Mouse (Mus musculus) CH12.LX (cell line): ENCODE data around the gene Srms.

ENCODE experiments used
- CTCF ChIP-seq, 2 experiments: IDR thresholded peaks in 1 of 2; conservative IDR thresholded peaks in 1 of 2; 2 replicates each; pipeline ENCODE4 v1.5.1; 2011 to 2012; ENCODE audit warnings: low read depth in 2 of 2, low read length in 2 of 2, improper control_type of control experiment in 1 of 2, inconsistent platforms in 1 of 2, mild to moderate bottlenecking in 1 of 2, moderate library complexity in 1 of 2
- E2F4 ChIP-seq: IDR thresholded peaks from 2 replicates; pipeline ENCODE4 v1.6.1; 2011; ENCODE audit warnings: low read depth, low read length, improper control_type of control experiment; ENCODE audit not compliant: insufficient replicate concordance
- MXI1 ChIP-seq: IDR thresholded peaks from 2 replicates; pipeline ENCODE4 v1.6.1; 2011; ENCODE audit warnings: mild to moderate bottlenecking, low read depth, low read length, improper control_type of control experiment
- ZKSCAN1 ChIP-seq: IDR thresholded peaks from 2 replicates; pipeline ENCODE4 v1.6.1; 2012; ENCODE audit warnings: low read depth, inconsistent platforms, low read length, improper control_type of control experiment, borderline replicate concordance
- ZNF384 ChIP-seq: IDR thresholded peaks from 2 replicates; pipeline ENCODE4 v1.6.1; 2012; ENCODE audit warnings: low read depth, low read length, improper control_type of control experiment, inconsistent platforms

DNA sequence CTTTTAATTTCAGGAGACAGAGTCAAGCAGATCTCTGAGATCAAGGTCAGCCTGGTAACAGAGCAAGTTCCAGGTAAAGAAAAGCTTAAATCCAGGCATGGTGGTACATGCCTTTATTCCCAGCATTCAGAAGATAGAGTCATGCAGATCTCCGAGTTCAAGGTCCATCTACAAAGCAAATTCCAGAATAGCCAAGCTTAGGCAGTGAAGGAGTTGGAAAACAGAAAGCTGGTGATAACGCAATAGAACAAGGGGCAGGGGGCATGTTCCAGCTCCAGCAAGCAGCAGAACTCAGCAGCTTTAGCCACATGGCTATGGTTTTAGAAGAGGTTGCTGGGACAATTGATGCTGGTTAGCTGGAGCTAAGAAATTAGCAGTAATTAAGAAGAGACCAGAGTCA is 12.0 kb upstream of the Srms start:
- TF ChIP-seq MXI1 (no peak), ZKSCAN1 (no peak), E2F4 (no peak), CTCF (conservative IDR thresholded peaks at IDR 0.05 in 1 of 2, IDR thresholded peaks at IDR 0.05 in 1 of 2; ENCODE audit: low read depth in 2 of 2, low read length in 2 of 2) (no peak), ZNF384 (no peak)
